Mouse (Mus musculus) adrenal gland, postnatal 4 days (tissue): ENCODE results near the gene Wnt9a. TPM values are rescaled to one million over a fixed set of nuclear protein-coding genes. Genes with fewer than 3 reads are reported as not detected.

Experiments
- microRNA-seq: library from miRNA; unstranded; fragments of <30 nt; microRNA quantifications from one replicate; pipeline ENCODE4 v1.2.0, GENCODE M21; 2021
- total RNA-seq, 2 experiments: library from RNA; stranded (reverse); gene quantifications; 2 replicates each; pipeline ENCODE4 v1.2.3; 2021

Gene Wnt9a
- total RNA-seq, 2 experiments from 2014 or later = 1.9 to 2.5 TPM

Small RNA genes lying within 50 kb of the gene (microRNA-seq; reads per million reads assigned to microRNA genes)
- gene Gm24756 = not detected

Other genes starting within 250 kb of the Wnt9a start
- gene Obscn, start 170.5 kb upstream of the Wnt9a start, total RNA-seq = 10 to 100 TPM in 1 of 2 experiments, 1 to 10 TPM in 1; 9.0 to 22.3 TPM
- 10 to 100 TPM; 17.7 to 18.4 TPM for gene Iba57, start 143.2 kb upstream of the Wnt9a start, total RNA-seq
- gene Gjc2, start 123.7 kb upstream of the Wnt9a start, total RNA-seq = under 1 TPM; 0.59 to 0.62 TPM
- 10 to 100 TPM; 58.9 to 62.8 TPM for gene Guk1, start 114.7 kb upstream of the Wnt9a start, total RNA-seq
- 10 to 100 TPM; 52.0 to 57.9 TPM for gene Mrpl55, start 104.4 kb upstream of the Wnt9a start, total RNA-seq
- gene 2310033P09Rik, start 98.6 kb upstream of the Wnt9a start, total RNA-seq = 10 to 100 TPM; 27.3 to 32.2 TPM
- 100 to 1,000 TPM; 375 to 388 TPM for gene Arf1, start 78.7 kb upstream of the Wnt9a start, total RNA-seq
- not detected for gene Wnt3a, start 16.2 kb upstream of the Wnt9a start, total RNA-seq
- gene Prss38, start 68.7 kb downstream of the Wnt9a start, total RNA-seq = not detected
- gene Jmjd4, start 143.1 kb downstream of the Wnt9a start, total RNA-seq = 10 to 100 TPM; 11.4 to 12.1 TPM
- gene Snap47, start 144.3 kb downstream of the Wnt9a start, total RNA-seq = 10 to 100 TPM; 73.3 to 76.6 TPM
- gene Zfp867, start 165.5 kb downstream of the Wnt9a start, total RNA-seq = 10 to 100 TPM in 1 of 2 experiments, 1 to 10 TPM in 1; 9.7 to 10.1 TPM
- gene Zkscan17, start 219.8 kb downstream of the Wnt9a start, total RNA-seq = 10 to 100 TPM; 37.3 to 38.1 TPM
- under 1 TPM; 0.84 to 0.85 TPM for gene Nlrp3, start 234.6 kb downstream of the Wnt9a start, total RNA-seq